Mouse (Mus musculus): ENCODE measurements at regions not wholly inside any gene's neighbourhood (a gene's known extent, or its start where the extent isn't known, plus 50 kb on each side); places are given as distances from the start of the nearest gene placed in this dataset.
A peak's percentile ranks its signal among the peaks of the same experiment; 100 is the strongest.

- H3K27me3 ChIP-seq (ENCODE audit: control insufficient read depth, insufficient read depth, insufficient read length), result no peaks in the 10 kb centered on the region
- H3K36me3 ChIP-seq (ENCODE audit: control insufficient read depth, insufficient read depth), result no peaks in the 10 kb centered on the region
- no peak overlapping the region for H3K4me2 ChIP-seq (ENCODE audit: low read depth)
- no peaks in the 10 kb centered on the region for H3K79me2 ChIP-seq (ENCODE audit: control insufficient read depth, insufficient read depth)
- TF ChIP-seq TCF12 (IDR thresholded peaks at IDR 0.05; ENCODE audit: insufficient read depth, poor library complexity, severe bottlenecking) (no peak), MYOD1 (IDR thresholded peaks at IDR 0.05; ENCODE audit: control insufficient read depth in 1 of 3, insufficient read length in 2 of 3, low read depth in 2 of 3) (no peak), TCF3 (IDR thresholded peaks at IDR 0.05; ENCODE audit: insufficient read length, low read depth) (no peak), POLR2AphosphoS2 (IDR thresholded peaks at IDR 0.05; ENCODE audit: insufficient read length, low read depth) (no peak), POLR2A (IDR thresholded peaks at IDR 0.05; ENCODE audit: insufficient read length, low read depth) (no peak), E2F4 (IDR thresholded peaks at IDR 0.05; ENCODE audit: insufficient read depth) (no peak), MYOG (IDR thresholded peaks at IDR 0.05; ENCODE audit: control insufficient read depth in 1 of 3, insufficient read depth in 1 of 3, insufficient read length in 2 of 3, low read depth in 2 of 3) (no peak), CEBPB (IDR thresholded peaks at IDR 0.05; ENCODE audit: insufficient read depth, poor library complexity, severe bottlenecking) (no peak)
- no peak overlapping the region for H3ac ChIP-seq (ENCODE audit: control insufficient read depth, insufficient read length)
- H3K4me3 ChIP-seq, result no peak overlapping the region
These were observed 348.1 kb downstream of the Etnk1 start for GRCm38 (mm10) chr6:143515137-143515536.

DNA sequence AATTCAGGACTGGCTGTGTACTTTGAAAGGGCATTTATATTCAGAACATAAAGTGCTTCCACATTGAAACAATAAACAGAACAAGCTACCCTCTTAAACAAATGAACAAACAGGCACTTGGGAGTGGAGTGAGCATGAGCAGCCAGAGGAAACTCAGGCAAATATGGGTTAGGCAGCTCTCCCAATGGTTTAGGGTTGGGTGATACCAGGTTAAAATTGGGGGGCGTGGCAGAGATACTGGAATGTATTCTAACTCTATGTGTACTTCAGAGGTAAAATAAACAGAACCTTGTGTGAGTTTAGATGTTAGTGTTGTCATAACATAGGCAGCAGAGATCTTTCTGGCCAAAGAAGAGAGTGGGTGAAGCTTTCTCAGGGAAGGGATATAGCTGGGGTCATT lies 349.7 kb downstream of the Etnk1 start:
- TF ChIP-seq CEBPB (IDR thresholded peaks at IDR 0.05; ENCODE audit: insufficient read depth, poor library complexity, severe bottlenecking) (no peak), E2F4 (IDR thresholded peaks at IDR 0.05; ENCODE audit: insufficient read depth) (no peak), MYOG (IDR thresholded peaks at IDR 0.05; ENCODE audit: control insufficient read depth in 1 of 3, insufficient read depth in 1 of 3, insufficient read length in 2 of 3, low read depth in 2 of 3) (no peak), REST (IDR thresholded peaks at IDR 0.05; ENCODE audit: insufficient read depth, insufficient read length) (no peak), MAX (IDR thresholded peaks at IDR 0.05; ENCODE audit: low read depth) (no peak), USF1 (IDR thresholded peaks at IDR 0.05; ENCODE audit: low read depth) (no peak), SRF (IDR thresholded peaks at IDR 0.05; ENCODE audit: control insufficient read depth, insufficient read length, low read depth) (no peak), TCF3 (IDR thresholded peaks at IDR 0.05; ENCODE audit: insufficient read length, low read depth) (no peak), TCF12 (IDR thresholded peaks at IDR 0.05; ENCODE audit: insufficient read depth, poor library complexity, severe bottlenecking) (no peak), POLR2AphosphoS2 (IDR thresholded peaks at IDR 0.05; ENCODE audit: insufficient read length, low read depth) (no peak), MYOD1 (IDR thresholded peaks at IDR 0.05; ENCODE audit: control insufficient read depth in 1 of 3, insufficient read length in 2 of 3, low read depth in 2 of 3) (no peak), POLR2A (IDR thresholded peaks at IDR 0.05; ENCODE audit: insufficient read length, low read depth) (no peak)
- no peaks in the 10 kb centered on the region for H3K36me3 ChIP-seq (ENCODE audit: control insufficient read depth, insufficient read depth)

DNA sequence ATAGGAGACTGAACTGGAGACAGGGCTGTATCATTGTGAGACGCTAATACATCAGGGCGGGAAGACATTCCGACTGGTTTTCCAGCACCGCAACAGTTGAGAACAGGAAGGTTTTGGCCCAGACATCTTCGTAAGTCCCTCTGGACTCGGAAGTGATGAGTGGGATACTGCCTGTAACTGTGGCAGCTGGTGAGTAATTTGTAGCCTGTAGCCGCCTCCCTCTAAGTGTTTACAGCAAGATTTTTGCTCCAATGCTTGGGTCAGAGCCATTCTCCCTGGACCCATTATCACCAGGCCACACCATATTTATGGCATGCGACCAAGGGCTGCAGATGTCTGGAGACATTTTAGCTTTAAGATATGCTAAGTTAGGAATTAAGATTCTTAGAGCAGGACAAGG lies 351.5 kb downstream of the Etnk1 start:
- TF ChIP-seq POLR2AphosphoS2 (IDR thresholded peaks at IDR 0.05; ENCODE audit: insufficient read length, low read depth), result no peak
- TF ChIP-seq USF1 (IDR thresholded peaks at IDR 0.05; ENCODE audit: low read depth), result no peak
- Histone ChIP-seq H3K27me3 (ENCODE audit: control insufficient read depth, insufficient read depth, insufficient read length) (no peaks in the 10 kb centered on the region), H3K4me2 (ENCODE audit: low read depth) (no peak overlapping the region), H3ac (ENCODE audit: control insufficient read depth, insufficient read length) (no peak overlapping the region), H3K79me2 (ENCODE audit: control insufficient read depth, insufficient read depth) (no peaks in the 10 kb centered on the region), H3K4me3 (no peak overlapping the region), H3K36me3 (ENCODE audit: control insufficient read depth, insufficient read depth) (no peaks in the 10 kb centered on the region)

More for the DNA sequence above, 349.7 kb downstream of the Etnk1 start:
- no peak overlapping the region for H3K4me3 ChIP-seq
- H3ac ChIP-seq (ENCODE audit: control insufficient read depth, insufficient read length), result no peak overlapping the region
- no peaks in the 10 kb centered on the region for H3K27me3 ChIP-seq (ENCODE audit: control insufficient read depth, insufficient read depth, insufficient read length)
- no peaks in the 10 kb centered on the region for H3K79me2 ChIP-seq (ENCODE audit: control insufficient read depth, insufficient read depth)
- H3K4me2 ChIP-seq (ENCODE audit: low read depth), result no peak overlapping the region

DNA sequence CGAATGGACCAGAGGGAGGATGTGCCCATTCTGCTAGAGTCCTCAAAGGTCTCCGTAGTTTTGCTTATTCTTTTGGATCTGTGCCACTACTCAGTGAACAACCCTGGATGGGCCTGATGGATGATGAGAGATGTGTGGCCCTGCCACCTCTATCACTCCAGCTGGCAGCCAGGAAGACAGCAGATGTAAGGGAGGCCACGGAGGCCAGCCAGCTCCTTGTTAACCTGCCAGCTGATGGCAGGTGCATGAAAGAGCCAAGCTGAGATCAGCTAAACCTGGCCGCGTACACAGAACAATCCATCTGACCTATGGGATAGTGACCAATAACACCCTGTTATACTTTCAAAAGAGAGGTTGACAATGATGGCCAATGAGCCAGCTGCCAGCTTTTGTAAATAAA lies 352.6 kb downstream of the Etnk1 start:
- no peaks in the 10 kb centered on the region for H3K79me2 ChIP-seq (ENCODE audit: control insufficient read depth, insufficient read depth)
- no peak overlapping the region for H3K4me2 ChIP-seq (ENCODE audit: low read depth)
- no peaks in the 10 kb centered on the region for H3K36me3 ChIP-seq (ENCODE audit: control insufficient read depth, insufficient read depth)
- no peaks in the 10 kb centered on the region for H3K27me3 ChIP-seq (ENCODE audit: control insufficient read depth, insufficient read depth, insufficient read length)
- TF ChIP-seq MYOG (IDR thresholded peaks at IDR 0.05; ENCODE audit: control insufficient read depth in 1 of 3, insufficient read depth in 1 of 3, insufficient read length in 2 of 3, low read depth in 2 of 3) (no peak), POLR2A (IDR thresholded peaks at IDR 0.05; ENCODE audit: insufficient read length, low read depth) (no peak), MAX (IDR thresholded peaks at IDR 0.05; ENCODE audit: low read depth) (no peak), MYOD1 (IDR thresholded peaks at IDR 0.05; ENCODE audit: control insufficient read depth in 1 of 3, insufficient read length in 2 of 3, low read depth in 2 of 3) (no peak), CEBPB (IDR thresholded peaks at IDR 0.05; ENCODE audit: insufficient read depth, poor library complexity, severe bottlenecking) (no peak), TCF12 (IDR thresholded peaks at IDR 0.05; ENCODE audit: insufficient read depth, poor library complexity, severe bottlenecking) (no peak), USF1 (IDR thresholded peaks at IDR 0.05; ENCODE audit: low read depth) (no peak), REST (IDR thresholded peaks at IDR 0.05; ENCODE audit: insufficient read depth, insufficient read length) (no peak), TCF3 (IDR thresholded peaks at IDR 0.05; ENCODE audit: insufficient read length, low read depth) (no peak), POLR2AphosphoS2 (IDR thresholded peaks at IDR 0.05; ENCODE audit: insufficient read length, low read depth) (no peak), SRF (IDR thresholded peaks at IDR 0.05; ENCODE audit: control insufficient read depth, insufficient read length, low read depth) (no peak), E2F4 (IDR thresholded peaks at IDR 0.05; ENCODE audit: insufficient read depth) (no peak)
- no peak overlapping the region for H3ac ChIP-seq (ENCODE audit: control insufficient read depth, insufficient read length)
- H3K4me3 ChIP-seq, result no peak overlapping the region

DNA sequence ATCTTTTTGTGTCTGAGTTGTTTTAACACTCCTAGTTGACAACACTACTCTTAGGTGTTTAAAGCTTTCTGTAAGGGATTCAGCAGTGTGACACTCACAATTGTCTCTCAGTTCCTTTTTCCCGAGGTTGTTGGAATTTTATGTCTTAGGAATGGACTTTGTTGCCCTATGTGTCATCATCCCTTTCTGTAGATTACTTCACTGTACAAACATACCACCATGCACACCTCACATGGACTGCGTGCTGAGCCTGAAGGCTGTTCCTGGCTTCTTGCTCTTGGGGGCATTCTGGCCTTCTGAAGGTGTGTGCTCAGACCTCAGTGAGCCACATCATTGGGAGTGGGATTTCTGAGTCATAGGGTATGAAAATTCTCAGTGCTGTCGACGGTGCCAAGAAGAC lies 358.1 kb downstream of the Etnk1 start:
- H3K4me3 ChIP-seq, result no peak overlapping the region
- H3K79me2 ChIP-seq (ENCODE audit: control insufficient read depth, insufficient read depth), result no peaks in the 10 kb centered on the region
- H3K4me2 ChIP-seq (ENCODE audit: low read depth), result no peak overlapping the region
- no peaks in the 10 kb centered on the region for H3K27me3 ChIP-seq (ENCODE audit: control insufficient read depth, insufficient read depth, insufficient read length)
- H3K36me3 ChIP-seq (ENCODE audit: control insufficient read depth, insufficient read depth), result no peaks in the 10 kb centered on the region
- TF ChIP-seq CEBPB (IDR thresholded peaks at IDR 0.05; ENCODE audit: insufficient read depth, poor library complexity, severe bottlenecking) (peak; percentile 75; the same call in 1 of the 2 replicates), MYOD1 (IDR thresholded peaks at IDR 0.05; ENCODE audit: control insufficient read depth in 1 of 3, insufficient read length in 2 of 3, low read depth in 2 of 3) (no peak)
- no peak overlapping the region for H3ac ChIP-seq (ENCODE audit: control insufficient read depth, insufficient read length)
